Mouse (Mus musculus) liver, embryonic 15.5 days (tissue): ENCODE measurements around the gene Pcdh7. TPM values are rescaled to one million over a fixed set of nuclear protein-coding genes. Genes with fewer than 3 reads are reported as not detected.
"Not testable (repeated sequence)": the region's sequence is repeated elsewhere in the genome, so short reads cannot be mapped to it uniquely, and the experiment has no call there.

Experiments
- ATAC-seq: fragments of 200-750 bp; cut with Nextera tagmentation; 2 replicates; pipeline ENCODE4 v1.8.0; 2017; ENCODE audit warnings: moderate number of reproducible peaks, mild to moderate bottlenecking, moderate library complexity; ENCODE audit not compliant: insufficient read depth
- H3K27ac ChIP-seq: fragments of 300-500 bp; sonication (generic); replicated peaks from 2 replicates; pipeline ENCODE4 v1.5.1; 2015; ENCODE audit warnings: mild to moderate bottlenecking, inconsistent platforms
- H3K27me3 ChIP-seq: fragments of 300-500 bp; sonication (generic); 2 replicates; pipeline ENCODE4 v1.6.1; 2015; ENCODE audit warnings: mild to moderate bottlenecking, inconsistent platforms
- H3K36me3 ChIP-seq: fragments of 300-500 bp; sonication (generic); replicated peaks from 2 replicates; pipeline ENCODE4 v1.6.1; 2015; ENCODE audit warnings: moderate library complexity, mild to moderate bottlenecking, inconsistent platforms
- H3K4me1 ChIP-seq: fragments of 300-500 bp; sonication (generic); replicated peaks from 2 replicates; pipeline ENCODE4 v1.6.1; 2015; ENCODE audit warnings: inconsistent platforms
- H3K4me2 ChIP-seq: fragments of 300-500 bp; sonication (generic); 2 replicates; pipeline ENCODE4 v1.6.1; 2015; ENCODE audit warnings: moderate library complexity, mild to moderate bottlenecking, inconsistent platforms
- H3K4me3 ChIP-seq: fragments of 300-500 bp; sonication (generic); replicated peaks from 2 replicates; pipeline ENCODE4 v1.5.1; 2015; ENCODE audit warnings: mild to moderate bottlenecking, inconsistent platforms
- H3K9ac ChIP-seq: fragments of 300-500 bp; sonication (generic); 2 replicates; pipeline ENCODE4 v1.6.1; 2015; ENCODE audit warnings: moderate library complexity, mild to moderate bottlenecking, inconsistent platforms
- H3K9me3 ChIP-seq: fragments of 300-500 bp; sonication (generic); replicated peaks from 2 replicates; pipeline ENCODE4 v1.6.1; 2016; ENCODE audit warnings: inconsistent platforms
- WGBS: fragments of 180-500 bp; shearing (Covaris S2); methylation state at CpG from one replicate; pipeline ENCODE4 v1.1.7; 2015; ENCODE audit warnings: mixed read lengths; ENCODE audit not compliant: insufficient replicate concordance; 5-methylcytosine and 5-hydroxymethylcytosine counted together
- polyA plus RNA-seq: library from polyadenylated mRNA; unstranded; fragments of >200 nt; fragmentation: Nextera tagmentation; extraction: Ambion mirVana; gene quantifications from 2 replicates; pipeline ENCODE4 v1.2.1, GENCODE M21; 2015

The Pcdh7 gene
- polyA plus RNA-seq, 1 experiment from 2014 or later, result 0.29 TPM

GRCm38 (mm10) chr5:58174335-58174734, 456.6 kb downstream of the Pcdh7 start:
- not testable (repeated sequence) for H3K9ac ChIP-seq, H3K4me2 ChIP-seq, H3K27me3 ChIP-seq, H3K27ac ChIP-seq, H3K36me3 ChIP-seq, H3K9me3 ChIP-seq, H3K4me3 ChIP-seq, H3K4me1 ChIP-seq, ATAC-seq

- H3K9ac ChIP-seq, result no peak overlapping the region
- no peaks in the 10 kb centered on the region for H3K4me1 ChIP-seq
- H3K4me3 ChIP-seq, result no peak overlapping the region
- WGBS, result 74% methylated on average over 3 of the region's 3 CpGs
- H3K4me2 ChIP-seq, result no peak overlapping the region
- H3K27ac ChIP-seq, result no peak overlapping the region
- no peak for ATAC-seq
- no peaks in the 10 kb centered on the region for H3K27me3 ChIP-seq
- no peaks in the 10 kb centered on the region for H3K36me3 ChIP-seq
- no peaks in the 10 kb centered on the region for H3K9me3 ChIP-seq
These were observed 457.8 kb downstream of the Pcdh7 start for GRCm38 (mm10) chr5:58175532-58175931.
